Mouse (Mus musculus) adrenal gland, adult 2 months (tissue): ENCODE measurements around the gene Igsf23. TPM values are rescaled to one million over a fixed set of nuclear protein-coding genes. Genes with fewer than 3 reads are reported as not detected.
"Not testable (repeated sequence)": the region's sequence is repeated elsewhere in the genome, so short reads cannot be mapped to it uniquely, and the experiment has no call there.

Experiments
- DNase-seq: peaks from one replicate; pipeline ENCODE4 v3.0.0; 2021
- long read RNA-seq: library from polyadenylated mRNA; stranded (forward); transcript quantifications from one replicate; pipeline ENCODE4 v2.0.0, GENCODE M21; 2021
- polyA plus RNA-seq: library from polyadenylated mRNA; depleted of rRNA; stranded (reverse); fragments of >200 nt; gene quantifications from 2 replicates; pipeline ENCODE4 v1.2.3, GENCODE M21; 2012; rRNA removed
- total RNA-seq, 2 experiments: library from RNA; stranded (reverse); gene quantifications; 2 replicates each; pipeline ENCODE4 v1.2.3; 2021

Igsf23 gene
- not detected for total RNA-seq
- 0.12 TPM in 1 of 2 replicates, not detected in the other for polyA plus RNA-seq
- long read RNA-seq = 0 reads

- no peak for DNase-seq
Measured at GRCm38 (mm10) chr7:19950589-19950988, at the start of gene Igsf23. Igsf23 (minus strand) TSS chr7:19950756.

GRCm38 (mm10) chr7:19996721-19997120, 46.2 kb upstream of the Igsf23 start:
- DNase-seq = not testable (repeated sequence)

GRCm38 (mm10) chr7:19991165-19991564, 40.6 kb upstream of the Igsf23 start, which contains the start of gene Nlrp9b:
Nlrp9b (plus strand) TSS chr7:19991465.
- DNase-seq = not testable (repeated sequence)

- no peak for DNase-seq
Measured at GRCm38 (mm10) chr7:19971516-19971915, 21.0 kb upstream of the Igsf23 start.

GRCm38 (mm10) chr7:19970196-19970595, 19.6 kb upstream of the Igsf23 start:
- DNase-seq = no peak

- no peak for DNase-seq
Measured at GRCm38 (mm10) chr7:19969541-19970090, 19.1 kb upstream of the Igsf23 start.

GRCm38 (mm10) chr7:19969106-19969505, 18.6 kb upstream of the Igsf23 start:
- no peak for DNase-seq

GRCm38 (mm10) chr7:19964985-19965579, 14.5 kb upstream of the Igsf23 start, which contains the start of gene Ceacam20:
Ceacam20 (plus strand) TSS chr7:19965412.
- DNase-seq = no peak

- no peak for DNase-seq
Measured at GRCm38 (mm10) chr7:19962423-19962822, 11.9 kb upstream of the Igsf23 start.

GRCm38 (mm10) chr7:19956341-19956781, 5.8 kb upstream of the Igsf23 start:
- peak; percentile 84 for DNase-seq

GRCm38 (mm10) chr7:19955861-19956260, 5.3 kb upstream of the Igsf23 start:
- no peak for DNase-seq

GRCm38 (mm10) chr7:19953054-19953453, 2.5 kb upstream of the Igsf23 start:
- no peak for DNase-seq

- peak; percentile 77 for DNase-seq
Measured at GRCm38 (mm10) chr7:19952320-19952986, 1.9 kb upstream of the Igsf23 start.

GRCm38 (mm10) chr7:19949996-19950395, 560 bp downstream of the Igsf23 start:
- DNase-seq = no peak

GRCm38 (mm10) chr7:19948956-19949355, 1.6 kb downstream of the Igsf23 start:
- DNase-seq = no peak

GRCm38 (mm10) chr7:19945821-19946515, 4.6 kb downstream of the Igsf23 start:
- no peak for DNase-seq

GRCm38 (mm10) chr7:19945201-19945600, 5.4 kb downstream of the Igsf23 start:
- DNase-seq = no peak

- no peak for DNase-seq
Measured at GRCm38 (mm10) chr7:19944709-19945108, 5.8 kb downstream of the Igsf23 start.

GRCm38 (mm10) chr7:19940256-19940655, 10.3 kb downstream of the Igsf23 start:
- DNase-seq = no peak

- DNase-seq = peak; percentile 81
Measured at GRCm38 (mm10) chr7:19939555-19940235, 10.9 kb downstream of the Igsf23 start.

- DNase-seq = no peak
Measured at GRCm38 (mm10) chr7:19937229-19937821, 13.2 kb downstream of the Igsf23 start.
